Mouse (Mus musculus): ENCODE results near the gene Vat1l.

The Vat1l gene

DNA sequence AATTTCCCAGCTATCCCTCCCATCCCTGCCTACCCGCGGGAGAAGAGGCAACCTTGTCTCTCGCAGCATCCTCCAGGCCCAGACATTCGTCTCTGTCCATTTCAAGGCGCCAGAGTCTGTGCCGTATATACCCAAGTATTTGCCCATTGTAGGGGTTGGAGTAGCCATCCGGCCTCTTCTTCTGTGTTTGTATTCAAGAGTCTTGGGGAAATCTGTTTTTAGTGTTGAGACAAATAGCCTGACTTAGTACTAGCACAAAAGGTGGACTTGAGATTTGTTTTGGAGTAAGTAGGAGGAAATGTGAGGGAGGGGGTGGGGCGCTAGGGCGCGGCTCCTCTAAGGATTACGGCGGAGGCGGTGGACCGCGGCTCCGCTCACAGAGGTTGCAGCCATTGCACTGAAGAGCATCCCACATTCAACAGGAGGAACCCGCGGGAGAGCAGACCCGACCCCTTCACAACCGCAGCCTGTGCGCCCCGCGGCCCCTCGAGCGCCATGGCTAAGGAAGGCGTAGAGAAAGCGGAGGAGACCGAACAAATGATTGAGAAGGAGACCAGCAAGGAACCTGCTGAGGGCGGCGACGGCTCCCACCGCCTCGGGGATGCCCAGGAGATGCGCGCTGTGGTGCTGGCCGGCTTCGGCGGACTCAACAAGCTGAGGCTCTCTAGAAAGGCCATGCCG, at the start of gene Vat1l:
TSS of gene Vat1l (plus strand) at position 392 of the 681 bp plus-strand sequence.
- DNase-seq, result no peak

GRCm38 (mm10) chr8:114158586-114158985, 46.8 kb upstream of the Vat1l start:
- DNase-seq, result no peak

- DNase-seq, result no peak
These were observed 45.7 kb upstream of the Vat1l start for GRCm38 (mm10) chr8:114159666-114160065.

- no peak for DNase-seq
These were observed 41.5 kb upstream of the Vat1l start for GRCm38 (mm10) chr8:114163871-114164270.

DNA sequence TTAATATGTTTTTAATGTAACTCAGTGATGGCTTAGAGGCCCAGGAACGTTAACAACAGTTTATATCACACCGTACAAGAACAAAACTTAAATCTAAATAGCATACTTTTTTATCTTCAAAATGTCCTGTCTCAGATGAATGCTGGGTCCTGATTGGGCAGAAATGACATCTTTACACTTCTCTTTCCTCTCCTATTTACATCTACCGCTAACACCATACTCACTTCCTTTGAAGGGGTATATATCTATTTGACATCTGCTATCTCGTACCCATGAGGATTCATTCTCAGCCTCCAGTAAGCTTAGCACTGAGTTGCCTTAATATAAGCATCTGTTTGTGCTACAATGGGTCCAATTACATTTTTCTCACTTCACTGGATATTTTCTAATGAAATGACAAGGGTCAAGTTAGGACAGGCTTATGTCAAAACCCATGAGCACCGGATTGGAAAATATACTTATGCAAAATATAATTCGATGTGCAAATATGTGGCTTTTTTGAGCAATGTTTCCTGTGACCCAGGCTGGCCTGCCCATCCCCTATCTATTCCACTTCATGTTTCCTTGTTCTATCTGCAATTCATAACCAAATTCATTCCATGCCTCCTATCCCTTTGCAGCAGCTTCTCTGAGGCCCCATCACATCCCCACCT, 40.8 kb upstream of the Vat1l start:
- DNase-seq, result no peak

GRCm38 (mm10) chr8:114165741-114166140, 39.7 kb upstream of the Vat1l start:
- no peak for DNase-seq

GRCm38 (mm10) chr8:114176721-114177120, 28.7 kb upstream of the Vat1l start:
- no peak for DNase-seq

- no peak for DNase-seq
These were observed 12.1 kb upstream of the Vat1l start for GRCm38 (mm10) chr8:114193334-114193733.

DNA sequence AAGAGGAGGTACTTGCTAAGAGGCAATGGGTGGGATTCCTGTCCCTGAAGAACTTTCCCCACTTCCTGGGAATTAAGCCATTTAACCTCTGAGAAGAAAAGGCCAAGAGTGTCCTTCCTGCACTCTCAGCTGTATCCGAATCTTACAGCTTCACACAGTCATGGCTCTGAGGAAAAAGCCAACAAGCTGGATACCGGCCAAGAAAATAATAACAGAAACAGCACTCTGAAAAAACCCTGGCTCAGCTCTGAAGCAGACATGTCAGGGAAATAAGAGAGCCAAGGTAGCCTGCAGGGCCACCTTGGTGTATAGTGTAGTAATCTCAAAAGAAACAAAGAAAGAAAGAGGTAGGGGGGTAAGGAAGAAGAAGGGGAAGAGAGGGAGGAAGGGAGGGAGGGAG, 6.4 kb upstream of the Vat1l start:
- no peak for DNase-seq

- DNase-seq, result no peak
These were observed 1.1 kb downstream of the Vat1l start for GRCm38 (mm10) chr8:114206421-114206983.

DNA sequence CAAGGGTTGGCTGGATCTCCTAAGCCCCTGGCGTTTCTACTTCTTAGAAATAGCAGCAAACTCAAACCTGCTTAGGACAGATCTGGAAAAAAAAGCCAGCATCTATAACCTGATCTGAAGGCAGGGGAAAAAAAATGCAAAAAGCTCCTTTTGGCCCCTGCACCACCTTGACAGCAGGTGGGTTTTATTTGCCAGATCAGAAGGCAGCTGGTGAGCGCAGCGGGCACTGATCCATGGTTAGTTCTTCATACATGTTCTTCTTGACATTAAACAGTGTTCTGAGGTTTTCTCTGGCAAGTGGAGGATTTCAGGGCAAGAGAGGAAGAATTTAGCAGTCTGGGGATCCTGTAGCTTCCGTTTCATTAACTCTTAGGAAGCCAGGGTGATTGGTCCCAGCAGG, 1.6 kb downstream of the Vat1l start:
- DNase-seq, result no peak

DNA sequence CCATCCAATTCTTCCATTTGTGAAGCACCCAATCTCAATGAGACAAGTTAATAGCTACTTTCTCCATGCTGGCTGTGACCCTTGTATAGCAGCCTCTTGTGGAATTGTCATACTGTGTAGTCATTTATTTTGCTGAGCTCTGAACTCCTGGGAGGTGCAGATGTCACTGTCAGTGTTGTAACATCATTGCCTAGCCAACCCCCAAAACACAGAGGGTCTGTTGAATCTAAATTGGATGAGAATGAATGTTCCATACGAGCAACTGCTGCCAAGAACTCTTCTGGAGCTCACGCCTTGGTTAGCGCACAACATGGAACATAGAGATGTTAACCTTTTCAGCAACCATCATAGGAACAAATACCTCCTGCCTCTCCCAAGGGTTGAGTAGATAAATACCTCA, 15.4 kb downstream of the Vat1l start:
- DNase-seq, result no peak

DNA sequence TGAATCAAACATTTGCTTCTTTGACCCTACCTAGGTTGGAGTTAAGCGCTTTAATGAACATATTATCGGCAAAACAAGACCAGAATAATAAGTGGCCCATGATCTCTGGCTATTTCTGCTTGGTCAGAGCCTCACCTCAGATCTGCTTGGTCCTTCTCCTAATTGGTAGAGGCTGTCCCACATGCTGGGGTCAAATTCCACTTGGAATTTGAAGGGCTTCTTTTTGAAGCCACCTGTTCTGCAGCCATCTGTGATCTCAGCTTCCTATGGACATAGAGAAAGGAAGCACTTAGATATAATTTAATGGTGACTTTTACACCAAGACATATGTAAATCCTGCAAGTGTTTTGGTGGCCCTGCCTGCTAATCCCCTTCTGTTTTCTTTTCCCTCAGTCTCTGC, 16.6 kb downstream of the Vat1l start:
- no peak for DNase-seq

GRCm38 (mm10) chr8:114224001-114224400, 18.6 kb downstream of the Vat1l start:
- no peak for DNase-seq

DNA sequence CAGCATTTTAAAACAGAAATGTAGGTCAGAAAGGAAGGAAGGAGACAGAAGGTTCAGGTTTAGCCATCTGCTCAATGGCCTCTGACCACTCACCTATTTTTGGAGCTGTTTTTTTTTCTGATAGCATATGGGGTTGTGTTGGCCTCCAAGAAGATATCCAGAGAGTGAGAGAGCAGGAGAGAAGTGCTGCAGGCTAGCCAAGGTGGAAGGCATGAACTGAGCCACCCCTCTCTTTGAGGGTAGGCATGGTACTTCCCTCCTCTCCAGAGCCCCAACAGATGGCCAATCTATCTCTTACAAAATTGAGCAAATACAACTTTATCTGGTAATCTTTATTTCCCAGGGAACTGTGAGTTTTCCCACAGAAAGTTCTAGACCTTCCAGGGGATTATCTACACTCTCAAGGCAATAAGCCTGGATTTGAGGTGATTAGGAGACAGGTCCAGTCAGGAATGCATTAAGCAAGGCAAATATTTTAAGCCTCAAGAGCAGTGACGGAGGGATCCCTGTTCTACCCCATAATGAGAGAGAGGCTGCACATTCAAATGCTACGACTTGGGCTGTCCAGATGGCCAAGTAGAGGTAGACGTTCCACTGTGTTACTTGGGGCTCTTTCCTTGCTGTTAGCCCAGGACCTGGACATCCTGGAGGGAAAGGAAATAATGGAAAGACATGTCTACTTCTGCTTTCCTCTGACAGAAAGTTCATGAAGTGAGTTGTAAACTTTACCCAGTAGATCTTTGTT, 46.1 kb downstream of the Vat1l start:
- no peak for DNase-seq

- DNase-seq, result no peak
These were observed 53.3 kb downstream of the Vat1l start for GRCm38 (mm10) chr8:114258685-114259084.

DNA sequence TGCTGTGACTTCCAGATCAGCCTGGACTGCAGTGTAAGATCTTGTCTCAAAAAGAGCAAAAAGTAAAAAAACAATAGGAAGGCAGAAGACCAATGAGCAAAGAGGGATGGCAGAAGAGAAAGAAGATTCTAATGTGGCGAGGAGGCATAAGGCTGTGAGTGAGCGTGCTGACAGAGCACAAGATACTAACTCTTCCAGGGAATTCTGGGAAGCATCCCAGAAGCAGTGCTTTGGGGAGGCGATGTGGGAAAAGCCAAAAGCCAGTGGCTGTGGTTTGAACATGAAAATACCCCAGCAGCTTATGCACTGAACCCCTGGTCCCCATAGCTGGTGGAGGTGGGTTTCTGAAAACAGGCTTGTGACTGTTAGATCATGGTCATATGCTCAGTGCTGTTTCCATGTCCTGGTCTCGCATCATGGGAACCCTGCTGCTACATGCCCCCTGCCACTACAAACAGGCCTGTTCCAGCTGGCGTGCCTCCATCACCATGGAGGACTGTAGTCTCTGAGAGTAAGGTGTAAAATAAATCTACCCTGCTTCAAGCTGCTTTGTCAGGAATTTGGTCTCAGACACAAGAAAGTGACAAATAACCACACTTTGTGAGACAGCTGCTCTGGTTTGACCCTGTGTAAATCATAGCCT, 54.4 kb downstream of the Vat1l start:
- DNase-seq, result no peak

DNA sequence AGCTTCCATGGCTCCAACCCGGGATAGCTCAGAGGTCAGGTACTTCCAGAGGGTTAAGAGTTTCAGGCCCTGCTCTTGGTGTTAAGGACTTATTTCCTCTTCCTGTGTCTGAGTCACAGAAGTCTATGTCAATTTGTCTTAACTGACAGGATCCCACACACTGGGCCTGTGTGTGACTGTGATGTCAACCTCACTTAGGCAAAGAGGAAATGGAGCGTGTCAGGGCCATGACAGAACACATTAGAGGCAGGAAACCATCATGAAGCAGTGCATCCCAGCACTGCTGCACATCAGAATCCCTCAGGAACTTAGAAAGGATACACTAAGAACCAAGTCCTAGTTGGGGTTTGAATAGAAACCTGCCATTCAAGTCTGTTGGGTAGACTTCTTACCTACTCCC, 56.9 kb downstream of the Vat1l start:
- no peak for DNase-seq

- no peak for DNase-seq
These were observed 69.1 kb downstream of the Vat1l start for GRCm38 (mm10) chr8:114274558-114274957.

DNA sequence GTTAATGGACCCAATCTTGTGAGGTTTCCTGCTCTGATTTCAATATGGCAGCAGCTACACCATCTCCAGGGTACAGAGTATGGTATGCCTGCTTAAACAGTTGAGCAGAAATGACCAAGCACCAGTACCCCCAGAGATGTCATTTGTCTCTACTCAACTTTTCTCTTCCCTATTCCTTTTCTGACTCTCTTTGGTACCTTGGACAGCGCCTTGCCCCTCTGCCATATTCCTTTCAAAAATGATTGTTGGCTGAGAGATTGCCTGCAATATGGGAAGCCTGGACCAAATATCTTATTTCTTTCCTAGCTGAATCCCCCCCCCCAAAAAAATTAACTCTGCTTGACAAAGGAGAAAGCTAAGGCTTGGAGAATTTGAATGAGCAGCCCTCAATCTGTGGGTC, 75.7 kb downstream of the Vat1l start:
- DNase-seq, result no peak

- DNase-seq, result no peak
These were observed 89.7 kb downstream of the Vat1l start for GRCm38 (mm10) chr8:114294889-114295748.

DNA sequence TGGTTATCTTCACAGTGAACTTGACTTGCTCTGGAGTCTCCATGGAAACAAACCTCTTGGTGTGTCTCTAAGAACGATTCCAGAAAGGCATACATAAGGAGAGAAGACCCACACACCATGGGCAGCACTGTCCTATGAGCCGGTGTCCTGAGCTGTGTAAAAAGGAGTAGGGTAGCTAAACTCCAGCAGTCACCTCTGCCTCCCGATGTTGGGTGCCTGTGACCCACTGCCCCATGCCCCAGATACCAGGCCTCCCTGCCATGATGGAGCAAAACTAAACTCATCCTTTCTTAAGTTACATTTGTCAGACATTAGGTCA, 90.3 kb downstream of the Vat1l start:
- no peak for DNase-seq

Measured in kidney, postnatal 14 days (tissue).